Mouse (Mus musculus) midbrain, embryonic 11.5 days (tissue): Measurements from ENCODE around the gene Snx6. TPM values are rescaled to one million over a fixed set of nuclear protein-coding genes. Genes with fewer than 3 reads are reported as not detected.

Experiments
- polyA plus RNA-seq: library from polyadenylated mRNA; unstranded; fragments of >200 nt; fragmentation: Nextera tagmentation; extraction: Ambion mirVana; gene quantifications from 2 replicates; pipeline ENCODE4 v1.2.1, GENCODE M21; 2014

Snx6 gene
- polyA plus RNA-seq, 1 experiment from 2014 or later: 251 TPM

Other genes starting within 250 kb of the Snx6 start
- 213 and 221 TPM in 2 replicates for gene Sptssa, start 139.1 kb downstream of the Snx6 start, polyA plus RNA-seq
- 77.8 and 88.0 TPM in 2 replicates for gene Eapp, start 99.8 kb downstream of the Snx6 start, polyA plus RNA-seq
- gene Cfl2, start 67.2 kb upstream of the Snx6 start, polyA plus RNA-seq: 278 and 287 TPM in 2 replicates
- gene Gm20403, start 190.8 kb upstream of the Snx6 start, polyA plus RNA-seq: not detected in 2 replicates
- gene Baz1a, start 218.6 kb upstream of the Snx6 start, polyA plus RNA-seq: 34.3 and 37.7 TPM in 2 replicates